Mouse (Mus musculus): ENCODE results near the gene Supt20. TPM values are rescaled to one million over a fixed set of nuclear protein-coding genes. Genes with fewer than 3 reads are reported as not detected.
"Not testable (repeated sequence)": the region's sequence is repeated elsewhere in the genome, so short reads cannot be mapped to it uniquely, and the experiment has no call there.

Gene Supt20
- total RNA-seq, 2 experiments from 2014 or later: 30.3 to 52.3 TPM

DNA sequence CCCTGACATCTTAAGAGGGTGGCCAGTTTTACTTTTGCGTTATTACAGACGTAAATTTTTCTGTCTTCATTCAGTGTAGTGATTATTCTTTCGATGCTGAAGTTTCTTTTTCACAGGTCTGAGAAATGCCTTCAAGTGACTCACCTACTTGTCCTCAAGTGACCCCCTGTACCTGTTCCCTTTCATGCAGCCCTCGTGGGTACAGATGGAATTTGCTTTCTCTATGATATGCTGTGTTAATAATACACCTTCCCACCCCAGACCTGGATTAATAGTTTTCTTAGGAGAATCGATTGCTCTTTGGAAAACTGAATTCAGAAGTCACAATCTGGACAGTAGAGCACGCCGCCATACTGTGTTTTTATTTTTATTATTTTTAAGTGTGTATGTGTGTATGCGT is 44.7 kb downstream of the Supt20 start:
- no peak for DNase-seq (ENCODE audit: low spot score in 2 of 2)
- intact Hi-C loops (cut with DNase I): no loop called here

DNA sequence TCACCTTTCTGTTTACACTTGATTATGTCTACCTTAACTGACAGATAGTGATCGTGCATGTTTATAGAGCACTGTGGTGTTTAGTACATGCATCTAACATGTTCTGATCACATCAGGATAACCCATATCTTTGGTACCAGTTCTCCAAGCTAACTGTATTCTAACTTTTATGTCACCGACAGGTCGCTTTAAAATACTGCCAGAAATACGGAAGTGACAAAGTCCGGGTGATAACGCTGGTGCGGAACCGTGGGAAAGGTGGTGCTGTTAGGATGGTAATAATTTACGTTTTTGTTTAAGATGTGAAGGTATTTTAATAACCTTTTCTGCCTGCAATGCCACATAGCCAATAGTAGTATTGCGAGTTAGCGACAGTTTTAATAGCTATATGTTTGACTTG is 49.4 kb downstream of the Supt20 start:
- DNase-seq (ENCODE audit: low spot score in 2 of 2): no peak
- intact Hi-C loops (cut with DNase I): no loop called here

DNA sequence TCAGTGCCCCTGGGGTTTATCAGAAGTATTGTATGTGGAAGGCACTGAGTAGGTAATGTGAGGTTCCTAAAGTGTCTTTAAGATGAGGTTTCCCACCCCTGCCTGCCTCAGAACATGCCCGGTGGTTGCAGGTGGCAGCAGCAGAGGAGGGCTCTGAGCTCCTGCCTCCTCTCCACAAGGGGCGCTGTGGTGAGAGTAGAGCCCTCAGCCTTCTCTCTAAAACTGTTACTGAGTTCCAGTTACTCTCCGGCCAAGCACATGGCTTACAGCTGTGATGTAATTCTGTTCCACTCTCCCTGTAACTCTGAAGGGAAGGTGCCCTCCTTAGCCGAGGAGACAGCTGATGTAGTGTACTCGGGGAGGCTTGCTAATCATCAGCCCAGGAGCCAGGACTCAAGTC is 53.2 kb downstream of the Supt20 start:
- no peak for DNase-seq (ENCODE audit: low spot score in 2 of 2)

DNA sequence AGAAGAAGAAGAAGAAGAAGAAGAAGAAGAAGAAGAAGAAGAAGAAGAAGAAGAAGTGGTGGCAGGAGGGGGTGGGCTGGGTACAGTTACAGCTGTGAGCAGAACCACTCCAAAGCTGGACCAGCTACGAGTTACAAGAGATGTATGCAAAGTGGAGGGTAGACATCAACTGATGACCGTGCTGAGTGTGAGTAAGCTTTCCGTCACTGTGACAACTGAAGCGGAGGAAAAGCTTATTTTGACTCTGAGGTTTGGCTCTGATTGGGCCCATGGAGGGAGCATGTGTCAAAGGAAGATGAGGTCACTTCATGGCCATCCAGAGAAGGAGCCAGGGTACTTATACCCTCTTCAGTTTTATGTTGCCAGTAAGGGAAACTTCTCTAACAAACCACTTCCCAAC is 60.8 kb downstream of the Supt20 start:
- intact Hi-C loops (cut with DNase I): no loop called here
- DNase-seq (ENCODE audit: low spot score in 2 of 2): no peak

More for the DNA sequence above, 53.2 kb downstream of the Supt20 start:
- intact Hi-C loops (cut with DNase I): no loop called here

DNA sequence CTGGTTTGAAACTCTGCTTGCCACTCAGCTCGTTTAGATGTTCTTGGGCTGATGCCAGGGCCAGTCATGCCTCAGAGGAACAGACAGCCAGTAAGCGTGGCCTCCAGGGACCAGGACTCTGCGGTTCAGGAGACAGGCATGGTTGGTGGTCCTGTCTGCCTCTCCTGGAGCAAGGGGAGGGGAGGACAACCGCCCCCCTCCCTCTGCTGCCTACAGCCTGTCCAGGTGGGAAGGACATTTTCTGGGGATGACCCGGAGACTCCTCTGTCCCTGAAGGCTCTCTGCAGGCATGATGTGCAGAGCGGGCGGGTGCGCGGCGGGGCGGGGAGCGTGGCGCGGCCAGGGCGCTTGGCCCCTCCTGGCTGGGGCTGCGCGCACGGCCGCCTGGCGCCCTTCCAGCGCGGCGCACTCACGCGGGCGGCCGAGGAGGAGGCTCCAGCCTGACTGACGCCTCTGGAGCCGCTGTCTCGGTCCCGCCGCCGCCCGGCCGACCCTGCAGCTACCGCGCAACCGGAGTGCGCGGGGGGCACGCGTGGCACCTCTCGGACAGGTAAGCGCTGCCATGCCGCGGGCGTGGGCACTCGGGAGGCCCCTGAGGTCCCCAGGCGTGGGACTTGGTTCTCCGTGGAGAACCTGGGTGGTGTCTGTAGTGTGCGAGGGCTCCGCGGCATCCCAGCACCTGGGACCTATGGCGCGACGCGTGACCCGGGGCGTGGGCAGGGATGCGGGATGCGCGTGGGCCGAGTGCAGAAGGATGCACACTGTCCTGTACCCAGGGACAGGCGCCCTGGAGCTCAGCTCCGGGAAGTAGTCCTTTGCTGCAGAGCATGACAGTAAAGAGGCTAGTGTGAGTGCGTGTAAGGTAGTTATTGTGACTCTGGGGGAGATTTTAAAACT is 62.8 kb downstream of the Supt20 start, which contains the start of gene Smad9:
Smad9 (plus strand) TSS at position 438 of the 897 bp plus-strand sequence.
- intact Hi-C loops (cut with DNase I): no loop called here

DNA sequence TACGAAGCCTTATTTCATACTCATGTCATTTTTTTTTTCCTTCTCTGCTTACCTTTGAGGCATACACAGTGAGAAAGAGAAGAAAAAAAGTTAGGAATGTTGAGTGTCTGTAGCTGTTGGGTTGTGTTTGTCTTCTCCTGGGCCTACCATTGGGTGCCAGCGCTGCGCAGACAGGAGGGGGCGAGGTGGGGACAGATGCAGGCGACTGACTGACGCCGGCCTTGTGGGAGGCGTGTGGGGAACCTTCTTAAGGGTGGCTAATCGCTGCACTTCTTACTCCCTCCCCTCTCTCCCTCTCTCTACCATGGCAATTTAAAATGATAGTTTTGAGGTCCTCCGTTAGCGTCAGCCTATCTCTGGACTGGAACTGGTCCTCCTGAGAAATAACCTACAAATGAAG is 63.5 kb downstream of the Supt20 start:
- intact Hi-C loops (cut with DNase I): no loop called here
- DNase-seq (ENCODE audit: low spot score in 2 of 2): peak; percentile 58 to 59

More for the DNA sequence above, 62.8 kb downstream of the Supt20 start, which contains the start of gene Smad9:
- peak; percentile 60 to 72 for DNase-seq (ENCODE audit: low spot score in 2 of 2)

DNA sequence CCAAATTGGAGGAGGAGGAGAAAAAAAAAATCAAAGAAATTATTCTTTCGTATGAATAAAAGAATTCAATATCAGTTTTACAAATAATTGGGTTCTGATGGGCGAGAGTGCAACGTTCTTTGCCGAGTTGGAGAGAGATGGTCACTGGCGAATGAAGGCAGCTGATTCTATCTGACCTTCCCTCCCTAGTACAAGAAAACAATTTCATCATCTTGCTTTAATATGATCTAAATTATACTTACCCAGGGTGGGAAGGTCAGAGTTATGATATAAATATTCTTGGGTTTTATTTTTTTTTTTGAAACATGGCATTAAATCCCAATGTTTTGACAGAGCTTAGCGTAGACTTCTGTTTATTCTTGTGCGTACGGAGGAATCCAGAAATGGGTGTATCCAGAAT is 64.8 kb downstream of the Supt20 start:
- intact Hi-C loops (cut with DNase I): no loop called here
- no peak for DNase-seq (ENCODE audit: low spot score in 2 of 2)

DNA sequence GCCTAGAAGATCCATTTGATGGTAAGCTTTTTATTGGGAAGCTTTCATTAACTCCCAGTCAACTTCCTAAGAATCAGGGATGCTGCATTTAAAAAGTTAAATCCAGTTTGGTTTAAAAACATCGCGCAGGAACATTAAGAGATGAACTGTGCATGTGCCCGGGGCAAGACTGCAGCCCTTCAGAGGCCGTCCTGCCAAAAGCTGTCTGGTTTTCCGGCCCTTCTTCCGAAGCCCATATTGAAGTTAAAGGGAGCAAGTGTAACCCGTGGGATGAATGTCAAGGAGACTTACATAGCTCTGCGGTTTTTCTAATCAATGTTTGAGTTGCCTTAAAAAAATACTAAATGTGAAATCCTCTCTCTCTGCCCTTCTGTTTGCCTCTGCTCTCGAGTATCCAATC is 66.6 kb downstream of the Supt20 start:
- intact Hi-C loops (cut with DNase I): no loop called here
- DNase-seq (ENCODE audit: low spot score in 2 of 2): no peak

DNA sequence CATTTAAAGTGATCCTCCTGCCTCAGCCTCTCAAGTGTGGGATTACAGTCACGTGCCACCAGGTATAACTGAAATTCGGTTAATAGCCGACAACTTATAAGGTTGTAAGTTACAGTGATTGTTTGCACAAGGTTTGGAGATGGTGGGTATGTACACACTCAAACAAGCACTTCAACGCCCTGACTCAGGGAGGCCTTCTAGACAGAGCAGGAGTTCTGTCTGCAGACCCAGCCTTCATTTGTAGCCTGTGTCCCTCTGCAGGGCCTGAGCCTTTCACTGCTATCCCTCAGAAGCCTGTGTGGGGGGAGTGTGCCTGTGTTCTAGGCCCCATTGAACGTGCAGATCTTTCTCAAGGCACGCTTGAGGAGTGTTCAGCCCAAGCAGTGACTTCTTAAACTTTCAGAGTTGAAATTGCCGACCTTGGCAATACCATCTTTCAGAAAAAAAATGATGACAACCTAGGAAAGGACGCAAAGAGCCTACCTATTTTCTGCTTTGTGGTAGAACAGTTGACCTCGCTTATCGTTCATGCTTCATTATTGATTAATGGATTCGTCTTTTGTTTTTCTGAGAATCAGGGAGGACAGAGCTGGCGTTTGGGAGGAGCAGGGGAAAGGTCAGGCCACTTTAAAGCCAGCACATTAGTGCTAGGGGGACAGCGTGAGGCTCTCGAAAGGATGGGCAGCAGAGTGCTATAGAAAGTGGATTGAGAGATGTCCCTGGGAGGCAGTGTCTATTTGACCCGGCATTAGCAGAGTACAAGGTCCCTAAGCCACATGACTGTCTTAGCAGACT is 67.9 kb downstream of the Supt20 start:
- no peak for DNase-seq (ENCODE audit: low spot score in 2 of 2)
- intact Hi-C loops (cut with DNase I): no loop called here

DNA sequence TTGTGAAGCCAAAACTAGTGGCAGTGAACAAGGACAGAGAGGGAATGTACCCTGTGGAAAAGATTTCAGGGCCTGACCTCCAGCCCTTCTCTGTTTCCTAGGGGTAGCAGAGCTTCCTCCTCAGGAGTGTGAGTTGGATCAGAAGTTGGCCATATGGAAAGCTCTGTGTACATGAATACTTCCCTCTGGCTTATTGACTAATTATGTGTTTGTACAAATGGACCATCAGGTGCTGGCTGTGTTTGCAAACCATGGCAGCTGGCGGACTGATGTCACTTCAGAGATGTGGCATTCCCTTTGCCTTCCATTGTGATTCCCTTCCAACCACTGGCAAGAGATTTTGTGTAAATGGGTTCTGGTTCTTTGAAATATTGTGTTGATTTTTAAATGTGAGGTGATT is 68.7 kb downstream of the Supt20 start:
- DNase-seq (ENCODE audit: low spot score in 2 of 2): no peak
- intact Hi-C loops (cut with DNase I): no loop called here

DNA sequence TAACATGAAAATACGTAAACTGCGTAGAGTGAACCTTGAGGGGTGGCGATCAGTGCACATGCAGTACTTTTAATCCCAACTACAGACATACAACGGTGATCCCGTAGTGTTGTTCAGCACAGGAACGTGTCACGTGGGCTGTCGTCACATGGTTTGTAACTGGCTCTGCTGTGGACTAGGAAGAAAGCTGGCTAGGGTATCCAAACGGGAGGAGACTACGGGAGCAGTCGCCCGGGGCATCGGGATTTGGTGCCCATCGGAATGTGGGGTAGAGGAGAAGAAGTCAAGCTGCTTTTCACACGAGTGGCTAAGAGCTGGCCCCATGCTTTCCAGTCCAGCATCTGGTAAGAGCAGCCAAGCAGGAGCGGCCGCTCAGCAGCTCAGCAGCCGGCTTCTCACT is 71.8 kb downstream of the Supt20 start:
- intact Hi-C loops (cut with DNase I): no loop called here
- peak; percentile 18 to 22 for DNase-seq (ENCODE audit: low spot score in 2 of 2)

DNA sequence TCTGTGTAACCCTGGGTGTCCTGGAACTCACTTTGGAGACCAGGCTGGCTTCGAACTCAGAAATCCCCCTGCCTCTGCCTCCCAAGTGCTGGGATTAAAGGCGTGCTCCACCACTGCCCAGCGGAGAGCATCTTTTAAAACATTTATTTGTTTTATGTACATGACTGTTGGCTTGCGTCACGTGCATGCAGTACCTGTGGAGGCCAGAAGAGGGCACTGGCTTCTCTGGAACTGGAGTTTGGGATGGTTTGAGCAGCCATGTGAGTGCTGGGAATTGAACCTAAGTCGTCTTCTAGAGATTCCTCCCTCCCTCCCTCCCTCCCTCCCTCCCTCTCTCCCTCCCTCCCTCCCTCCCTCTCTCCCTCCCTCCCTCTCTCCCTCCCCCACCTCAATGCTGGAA is 72.9 kb downstream of the Supt20 start:
- DNase-seq (ENCODE audit: low spot score in 2 of 2); intact Hi-C loops (cut with DNase I): not testable (repeated sequence)

DNA sequence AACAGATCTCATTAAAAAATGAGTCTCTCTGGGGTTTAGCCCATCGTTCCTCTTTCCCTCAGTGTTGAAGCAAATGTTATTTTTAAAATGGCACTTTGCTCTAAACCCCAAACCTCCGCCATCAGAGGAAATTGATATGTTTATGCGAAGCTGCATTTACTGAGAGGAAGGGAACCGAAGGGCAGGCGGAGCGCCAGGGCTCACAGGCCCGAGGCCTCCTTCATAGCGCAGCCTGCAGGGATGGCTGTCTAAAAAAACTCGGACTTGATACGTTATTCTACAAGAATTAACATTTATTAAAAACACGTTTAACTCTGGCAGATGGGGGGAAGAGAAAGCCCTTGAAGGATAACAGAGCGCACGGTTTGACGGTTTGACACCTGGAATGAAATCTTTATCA is 73.4 kb downstream of the Supt20 start:
- intact Hi-C loops (cut with DNase I): no loop called here
- DNase-seq (ENCODE audit: low spot score in 2 of 2): no peak

DNA sequence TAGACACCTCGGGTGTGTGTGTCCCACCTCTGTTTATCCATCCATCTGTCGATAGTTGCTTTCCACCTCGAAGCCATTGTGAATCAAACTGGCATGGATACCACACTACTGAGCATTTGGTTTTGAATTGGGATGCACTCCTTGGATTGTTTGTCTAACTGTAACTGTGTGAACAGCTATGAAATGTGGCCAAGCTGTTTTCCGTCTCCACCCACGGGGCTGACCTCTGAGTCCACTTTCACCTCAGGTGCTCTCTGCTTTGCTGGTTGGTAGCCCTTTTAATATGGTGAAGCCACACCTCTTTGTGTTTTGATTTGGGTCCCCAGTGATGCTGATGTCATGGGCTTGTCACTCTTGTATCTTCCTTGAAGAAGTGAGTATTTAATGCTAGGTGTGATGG is 74.2 kb downstream of the Supt20 start:
- intact Hi-C loops (cut with DNase I): no loop called here
- DNase-seq (ENCODE audit: low spot score in 2 of 2): no peak

DNA sequence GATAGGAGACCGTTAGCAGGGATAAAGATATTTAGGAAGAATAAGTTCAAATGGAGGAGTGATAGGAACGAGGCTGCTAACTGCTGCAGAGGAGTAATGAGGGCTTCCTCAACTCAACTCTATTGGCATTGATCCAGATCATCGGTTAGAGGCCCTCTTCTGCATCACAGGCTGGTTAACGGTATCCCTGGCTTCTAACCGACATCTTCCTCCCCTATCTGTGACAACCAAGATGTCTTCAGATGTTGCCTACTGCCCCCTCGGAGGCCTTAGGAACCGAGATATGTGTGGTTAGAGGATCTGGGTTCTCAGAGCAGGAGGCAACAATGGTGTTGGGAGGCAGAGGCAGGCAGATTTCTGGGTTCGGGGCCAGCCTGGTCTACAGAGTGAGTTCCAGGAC is 76.0 kb downstream of the Supt20 start:
- intact Hi-C loops (cut with DNase I): no loop called here
- DNase-seq (ENCODE audit: low spot score in 2 of 2): no peak

DNA sequence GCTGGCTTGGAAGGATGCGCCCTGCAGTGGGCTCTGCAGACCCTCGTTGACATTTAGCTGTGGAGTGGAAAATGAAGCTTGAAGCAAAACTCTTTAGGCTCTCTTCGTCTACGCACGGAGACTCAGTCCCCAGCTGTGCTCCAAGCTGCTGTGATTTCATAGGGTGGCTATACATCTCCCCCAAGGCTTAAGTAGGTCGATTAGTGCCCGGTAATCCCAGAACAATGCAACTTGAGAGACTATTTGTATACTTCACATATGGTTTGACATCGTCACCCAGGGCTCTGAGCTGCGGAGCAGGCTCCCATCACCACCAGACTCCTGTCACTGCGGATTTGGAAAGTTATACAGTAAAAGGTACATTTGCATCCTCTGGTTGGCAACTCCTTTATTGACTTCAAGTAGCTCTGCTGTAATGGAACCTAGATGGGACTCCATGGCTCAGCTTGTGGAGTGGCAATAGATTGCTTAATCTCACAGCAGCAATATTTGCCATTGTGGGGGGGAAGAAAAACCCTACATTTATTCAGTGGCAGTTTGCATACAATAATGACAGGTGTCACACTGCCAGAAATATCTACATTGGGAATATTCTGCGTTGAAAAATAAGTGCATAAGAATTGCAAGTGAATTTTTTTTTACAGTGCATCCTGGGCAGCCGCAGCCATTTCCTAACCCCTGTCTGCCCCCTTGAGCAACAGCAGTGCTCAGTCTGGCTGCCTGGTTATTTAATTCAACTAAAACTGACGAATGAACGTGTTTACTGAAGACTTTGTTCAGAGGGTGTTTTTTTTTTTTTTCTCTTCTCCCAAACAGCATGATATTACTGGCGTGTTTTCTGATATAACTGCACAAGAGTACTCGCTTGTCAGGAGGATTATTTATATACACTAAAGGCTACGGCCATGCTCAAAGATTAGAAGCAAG is 77.0 kb downstream of the Supt20 start:
- no peak for DNase-seq (ENCODE audit: low spot score in 2 of 2)
- intact Hi-C loops (cut with DNase I): no loop called here

DNA sequence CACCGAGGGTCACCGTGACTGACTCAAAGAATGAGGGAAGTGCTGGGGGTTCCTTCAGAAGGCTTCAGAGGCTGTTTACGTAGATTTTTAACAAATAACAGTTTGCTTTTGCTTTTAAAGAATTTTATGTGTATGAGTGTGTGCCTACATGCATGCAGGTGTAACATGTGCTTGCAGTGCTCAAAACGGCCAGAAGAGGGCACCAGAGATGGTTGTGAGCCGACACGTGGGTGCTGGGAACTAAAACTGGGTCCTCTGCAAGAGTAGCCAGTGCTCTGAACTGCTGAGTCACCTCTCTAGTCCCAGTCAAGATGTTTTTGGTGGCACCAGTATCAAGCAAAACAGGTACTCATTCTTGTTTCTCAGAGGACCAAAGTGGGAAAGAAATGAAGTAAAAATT is 81.0 kb downstream of the Supt20 start:
- intact Hi-C loops (cut with DNase I): no loop called here
- DNase-seq (ENCODE audit: low spot score in 2 of 2): no peak

DNA sequence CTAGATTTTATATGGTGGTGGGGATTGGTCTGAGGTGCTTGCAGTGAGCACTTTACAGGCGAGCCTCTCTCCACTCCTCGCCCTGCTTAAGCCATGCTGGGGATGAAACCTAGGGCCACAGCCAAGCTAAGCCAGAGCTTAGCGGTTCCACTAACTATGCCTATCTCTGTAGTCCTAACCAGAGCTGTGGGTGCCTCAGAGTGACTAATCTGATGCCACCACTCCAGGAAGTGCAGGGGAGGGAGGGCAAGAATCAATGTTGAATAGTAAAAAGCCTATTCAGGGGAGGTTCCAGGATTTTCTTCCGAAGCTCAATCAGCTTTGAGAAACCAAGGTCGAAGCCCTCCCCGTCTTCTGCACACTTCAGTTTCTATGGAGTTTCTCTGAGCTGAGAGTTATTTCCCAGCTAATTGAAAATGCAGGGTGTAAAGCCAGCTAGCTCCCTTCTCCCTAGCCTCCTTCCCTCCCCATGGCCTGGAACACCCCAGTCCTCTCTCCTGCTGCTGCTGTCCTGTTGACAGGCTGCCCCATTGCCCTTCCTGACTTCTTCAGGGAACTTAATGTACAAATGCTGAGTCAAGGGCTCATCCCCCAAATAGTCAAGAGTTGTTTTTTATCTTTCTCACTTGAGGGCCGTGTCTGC is 83.5 kb downstream of the Supt20 start:
- intact Hi-C loops (cut with DNase I): no loop called here
- DNase-seq (ENCODE audit: low spot score in 2 of 2): no peak
